Mouse (Mus musculus): ENCODE results near the gene Rilp. TPM values are rescaled to one million over a fixed set of nuclear protein-coding genes. Genes with fewer than 3 reads are reported as not detected.
A peak's percentile ranks its signal among the peaks of the same experiment; 100 is the strongest.

The Rilp gene
- polyA plus RNA-seq, 1 experiment = 4.6 TPM

- no peaks in the 10 kb centered on the region for H3K27me3 ChIP-seq (ENCODE audit: control insufficient read depth, insufficient read depth, insufficient read length)
- no peaks in the 10 kb centered on the region for H3K36me3 ChIP-seq (ENCODE audit: control insufficient read depth, insufficient read depth)
- TF ChIP-seq REST (IDR thresholded peaks at IDR 0.05; ENCODE audit: insufficient read depth, insufficient read length) (no peak), POLR2A (IDR thresholded peaks at IDR 0.05; ENCODE audit: insufficient read length, low read depth) (no peak), USF1 (IDR thresholded peaks at IDR 0.05; ENCODE audit: low read depth) (no peak), TCF12 (IDR thresholded peaks at IDR 0.05; ENCODE audit: insufficient read depth, poor library complexity, severe bottlenecking) (no peak), TCF3 (IDR thresholded peaks at IDR 0.05; ENCODE audit: insufficient read length, low read depth) (no peak), MYOG (IDR thresholded peaks at IDR 0.05; ENCODE audit: control insufficient read depth in 1 of 3, insufficient read depth in 1 of 3, insufficient read length in 2 of 3, low read depth in 2 of 3) (no peak), POLR2AphosphoS2 (IDR thresholded peaks at IDR 0.05; ENCODE audit: insufficient read length, low read depth) (no peak), SRF (IDR thresholded peaks at IDR 0.05; ENCODE audit: control insufficient read depth, insufficient read length, low read depth) (no peak), E2F4 (IDR thresholded peaks at IDR 0.05; ENCODE audit: insufficient read depth) (no peak), MYOD1 (IDR thresholded peaks at IDR 0.05; ENCODE audit: control insufficient read depth in 1 of 3, insufficient read length in 2 of 3, low read depth in 2 of 3) (no peak), CEBPB (IDR thresholded peaks at IDR 0.05; ENCODE audit: insufficient read depth, poor library complexity, severe bottlenecking) (no peak), MAX (IDR thresholded peaks at IDR 0.05; ENCODE audit: low read depth) (no peak)
- peak overlapping the region; percentile 54 for H3ac ChIP-seq (ENCODE audit: control insufficient read depth, insufficient read length)
- H3K4me2 ChIP-seq (ENCODE audit: low read depth) = peak overlapping the region; percentile 100
- H3K79me2 ChIP-seq (ENCODE audit: control insufficient read depth, insufficient read depth) = no peaks in the 10 kb centered on the region
- H3K4me3 ChIP-seq = peak overlapping the region; percentile 87
Observed at GRCm38 (mm10) chr11:75530845-75531373, 21.0 kb downstream of the Rilp start.

- peak within 1 kb of the TSS; percentile 100 for H3K4me2 ChIP-seq (ENCODE audit: low read depth)
- H3K4me3 ChIP-seq = peak within 1 kb of the TSS; percentile 87
- H3K27me3 ChIP-seq (ENCODE audit: control insufficient read depth, insufficient read depth, insufficient read length) = no peaks in the 10 kb centered on the region
- H3ac ChIP-seq (ENCODE audit: control insufficient read depth, insufficient read length) = peak within 1 kb of the TSS; percentile 54
- H3K36me3 ChIP-seq (ENCODE audit: control insufficient read depth, insufficient read depth) = no peaks in the 10 kb centered on the region
- TF ChIP-seq E2F4 (IDR thresholded peaks at IDR 0.05; ENCODE audit: insufficient read depth) (peak; percentile 74), SRF (IDR thresholded peaks at IDR 0.05; ENCODE audit: control insufficient read depth, insufficient read length, low read depth) (no peak)
- no peaks in the 10 kb centered on the region for H3K79me2 ChIP-seq (ENCODE audit: control insufficient read depth, insufficient read depth)
Observed at GRCm38 (mm10) chr11:75531469-75532242, 21.8 kb downstream of the Rilp start, which contains the start of gene Slc43a2. Slc43a2 (plus strand) TSS chr11:75531694.

- Histone ChIP-seq H3ac (ENCODE audit: control insufficient read depth, insufficient read length) (no peak overlapping the region), H3K36me3 (ENCODE audit: control insufficient read depth, insufficient read depth) (no peaks in the 10 kb centered on the region), H3K27me3 (ENCODE audit: control insufficient read depth, insufficient read depth, insufficient read length) (no peaks in the 10 kb centered on the region), H3K4me2 (ENCODE audit: low read depth) (peak overlapping the region; percentile 100), H3K4me3 (peak overlapping the region; percentile 87), H3K79me2 (ENCODE audit: control insufficient read depth, insufficient read depth) (no peaks in the 10 kb centered on the region)
- TF ChIP-seq SRF (IDR thresholded peaks at IDR 0.05; ENCODE audit: control insufficient read depth, insufficient read length, low read depth) (no peak), REST (IDR thresholded peaks at IDR 0.05; ENCODE audit: insufficient read depth, insufficient read length) (no peak), MAX (IDR thresholded peaks at IDR 0.05; ENCODE audit: low read depth) (no peak), POLR2A (IDR thresholded peaks at IDR 0.05; ENCODE audit: insufficient read length, low read depth) (no peak), TCF12 (IDR thresholded peaks at IDR 0.05; ENCODE audit: insufficient read depth, poor library complexity, severe bottlenecking) (no peak), POLR2AphosphoS2 (IDR thresholded peaks at IDR 0.05; ENCODE audit: insufficient read length, low read depth) (no peak), MYOG (IDR thresholded peaks at IDR 0.05; ENCODE audit: control insufficient read depth in 1 of 3, insufficient read depth in 1 of 3, insufficient read length in 2 of 3, low read depth in 2 of 3) (no peak), TCF3 (IDR thresholded peaks at IDR 0.05; ENCODE audit: insufficient read length, low read depth) (no peak), USF1 (IDR thresholded peaks at IDR 0.05; ENCODE audit: low read depth) (no peak), MYOD1 (IDR thresholded peaks at IDR 0.05; ENCODE audit: control insufficient read depth in 1 of 3, insufficient read length in 2 of 3, low read depth in 2 of 3) (no peak), CEBPB (IDR thresholded peaks at IDR 0.05; ENCODE audit: insufficient read depth, poor library complexity, severe bottlenecking) (no peak), E2F4 (IDR thresholded peaks at IDR 0.05; ENCODE audit: insufficient read depth) (no peak)
Observed at GRCm38 (mm10) chr11:75532340-75533277, 22.7 kb downstream of the Rilp start.

GRCm38 (mm10) chr11:75533314-75534015 lies 23.6 kb downstream of the Rilp start:
- Histone ChIP-seq H3K36me3 (ENCODE audit: control insufficient read depth, insufficient read depth) (no peaks in the 10 kb centered on the region), H3K4me3 (peak overlapping the region; percentile 87), H3K4me2 (ENCODE audit: low read depth) (peak overlapping the region; percentile 100), H3ac (ENCODE audit: control insufficient read depth, insufficient read length) (no peak overlapping the region), H3K79me2 (ENCODE audit: control insufficient read depth, insufficient read depth) (no peaks in the 10 kb centered on the region), H3K27me3 (ENCODE audit: control insufficient read depth, insufficient read depth, insufficient read length) (no peaks in the 10 kb centered on the region)
- peak in 1 of 3 experiments; percentile 10 for TF ChIP-seq MYOG (IDR thresholded peaks at IDR 0.05; ENCODE audit: control insufficient read depth in 1 of 3, insufficient read depth in 1 of 3, insufficient read length in 2 of 3, low read depth in 2 of 3)
- no peak for TF ChIP-seq POLR2AphosphoS2 (IDR thresholded peaks at IDR 0.05; ENCODE audit: insufficient read length, low read depth)
- no peak for TF ChIP-seq MYOD1 (IDR thresholded peaks at IDR 0.05; ENCODE audit: control insufficient read depth in 1 of 3, insufficient read length in 2 of 3, low read depth in 2 of 3)
- no peak for TF ChIP-seq SRF (IDR thresholded peaks at IDR 0.05; ENCODE audit: control insufficient read depth, insufficient read length, low read depth)
- TF ChIP-seq TCF12 (IDR thresholded peaks at IDR 0.05; ENCODE audit: insufficient read depth, poor library complexity, severe bottlenecking) = no peak
- no peak for TF ChIP-seq USF1 (IDR thresholded peaks at IDR 0.05; ENCODE audit: low read depth)
- TF ChIP-seq REST (IDR thresholded peaks at IDR 0.05; ENCODE audit: insufficient read depth, insufficient read length) = no peak
- no peak for TF ChIP-seq CEBPB (IDR thresholded peaks at IDR 0.05; ENCODE audit: insufficient read depth, poor library complexity, severe bottlenecking)
- no peak for TF ChIP-seq TCF3 (IDR thresholded peaks at IDR 0.05; ENCODE audit: insufficient read length, low read depth)

All from myocyte (in vitro differentiated cells).